Mouse (Mus musculus) ES-Bruce4 (cell line): Measurements from ENCODE around the gene Tdrd12. TPM values are rescaled to one million over a fixed set of nuclear protein-coding genes. Genes with fewer than 3 reads are reported as not detected.
"Not testable (repeated sequence)": the region's sequence is repeated elsewhere in the genome, so short reads cannot be mapped to it uniquely, and the experiment has no call there.

Experiments used
- H3K27ac ChIP-seq: 2 replicates; pipeline ENCODE4 v1.5.1; 2012; ENCODE audit warnings: low read length, inconsistent platforms; ENCODE audit not compliant: insufficient read depth
- H3K27me3 ChIP-seq: 2 replicates; pipeline ENCODE4 v1.6.1; 2012; ENCODE audit warnings: mild to moderate bottlenecking, low read length, inconsistent platforms; ENCODE audit not compliant: control insufficient read depth, poor library complexity, insufficient read depth, severe bottlenecking
- H3K36me3 ChIP-seq: 2 replicates; pipeline ENCODE4 v1.6.1; 2012; ENCODE audit warnings: inconsistent platforms, mild to moderate bottlenecking, low read length, moderate library complexity; ENCODE audit not compliant: control insufficient read depth, poor library complexity, insufficient read depth, severe bottlenecking
- H3K4me1 ChIP-seq: one replicate; pipeline ENCODE4 v1.8.1; 2011; ENCODE audit warnings: low read length; ENCODE audit not compliant: control insufficient read depth, insufficient read depth
- H3K4me3 ChIP-seq: 2 replicates; pipeline ENCODE4 v1.5.1; 2011; ENCODE audit warnings: low read depth, mild to moderate bottlenecking, low read length
- H3K9ac ChIP-seq: 2 replicates; pipeline ENCODE4 v1.6.1; 2012; ENCODE audit warnings: low read depth, mild to moderate bottlenecking, inconsistent platforms; ENCODE audit not compliant: poor library complexity, severe bottlenecking
- H3K9me3 ChIP-seq: replicated peaks from 2 replicates; pipeline ENCODE4 v1.6.1; 2012; ENCODE audit warnings: mild to moderate bottlenecking, low read length, inconsistent platforms; ENCODE audit not compliant: control insufficient read depth, poor library complexity, insufficient read depth, severe bottlenecking
- CTCF ChIP-seq: IDR thresholded peaks from one replicate; pipeline ENCODE4 v1.8.1; 2011; ENCODE audit warnings: low read depth, low read length
- EP300 ChIP-seq: IDR thresholded peaks from 2 replicates; pipeline ENCODE4 v1.6.1; 2011; ENCODE audit warnings: low read depth, low read length; ENCODE audit not compliant: insufficient read depth
- POLR2A ChIP-seq: IDR thresholded peaks from one replicate; pipeline ENCODE4 v1.8.1; 2011; ENCODE audit warnings: low read length; ENCODE audit not compliant: insufficient read depth
- polyA plus RNA-seq: library from polyadenylated mRNA; stranded (reverse); fragments of >200 nt; gene quantifications from 2 replicates; pipeline ENCODE4 v1.2.4, GENCODE M21; 2011; ENCODE audit warnings: low read depth; ENCODE audit not compliant: missing spikeins, insufficient read depth, insufficient read length

The Tdrd12 gene
- polyA plus RNA-seq, 1 experiment = 75.1 TPM

- Histone ChIP-seq H3K4me3 (peak overlapping the region; percentile 71), H3K27me3 (no peaks in the 10 kb centered on the region), H3K9ac (peak overlapping the region; percentile 57), H3K27ac (no peak overlapping the region), H3K4me1 (no peaks in the 10 kb centered on the region), H3K36me3 (no peaks in the 10 kb centered on the region), H3K9me3 (no peaks in the 10 kb centered on the region)
- no peak for TF ChIP-seq CTCF
- no peak for TF ChIP-seq EP300
- no peak for TF ChIP-seq POLR2A
Measured at GRCm38 (mm10) chr7:35584068-35584785, 46.7 kb upstream of the Tdrd12 start.

GRCm38 (mm10) chr7:35583476-35584025, 46.0 kb upstream of the Tdrd12 start:
- Histone ChIP-seq H3K4me1 (no peaks in the 10 kb centered on the region), H3K27ac (no peak overlapping the region), H3K9me3 (no peaks in the 10 kb centered on the region), H3K36me3 (no peaks in the 10 kb centered on the region), H3K27me3 (no peaks in the 10 kb centered on the region), H3K4me3 (no peak overlapping the region), H3K9ac (no peak overlapping the region)
- TF ChIP-seq POLR2A (no peak), EP300 (no peak), CTCF (no peak)

- no peak overlapping the region for H3K27ac ChIP-seq
- H3K9me3 ChIP-seq = no peaks in the 10 kb centered on the region
- TF ChIP-seq EP300 (no peak), CTCF (peak; percentile 66)
- H3K4me1 ChIP-seq = no peaks in the 10 kb centered on the region
- H3K36me3 ChIP-seq = no peaks in the 10 kb centered on the region
- H3K27me3 ChIP-seq = no peaks in the 10 kb centered on the region
- no peak overlapping the region for H3K4me3 ChIP-seq
- no peak overlapping the region for H3K9ac ChIP-seq
Measured at GRCm38 (mm10) chr7:35582719-35583118, 45.2 kb upstream of the Tdrd12 start.

GRCm38 (mm10) chr7:35579849-35580248, 42.3 kb upstream of the Tdrd12 start:
- H3K36me3 ChIP-seq = no peaks in the 10 kb centered on the region
- no peaks in the 10 kb centered on the region for H3K9me3 ChIP-seq
- H3K27ac ChIP-seq = no peak overlapping the region
- TF ChIP-seq POLR2A = no peak
- peak; percentile 88 for TF ChIP-seq CTCF
- no peak for TF ChIP-seq EP300
- no peaks in the 10 kb centered on the region for H3K4me1 ChIP-seq
- H3K9ac ChIP-seq = no peak overlapping the region
- H3K27me3 ChIP-seq = no peaks in the 10 kb centered on the region
- no peak overlapping the region for H3K4me3 ChIP-seq

GRCm38 (mm10) chr7:35570883-35571282, 33.3 kb upstream of the Tdrd12 start:
- not testable (repeated sequence) for H3K36me3 ChIP-seq, H3K27ac ChIP-seq, H3K27me3 ChIP-seq, H3K4me1 ChIP-seq, H3K4me3 ChIP-seq, H3K9ac ChIP-seq
- H3K9me3 ChIP-seq = peaks cover 11% of the 10 kb centered on the region

- H3K9me3 ChIP-seq = peaks cover 11% of the 10 kb centered on the region
- H3K27ac ChIP-seq = not testable (repeated sequence)
Measured at GRCm38 (mm10) chr7:35569724-35570123, 32.2 kb upstream of the Tdrd12 start.

GRCm38 (mm10) chr7:35565965-35566364, 28.4 kb upstream of the Tdrd12 start:
- H3K4me3 ChIP-seq, H3K27me3 ChIP-seq, H3K27ac ChIP-seq, H3K36me3 ChIP-seq, H3K4me1 ChIP-seq, H3K9ac ChIP-seq: not testable (repeated sequence)
- H3K9me3 ChIP-seq = peaks cover 11% of the 10 kb centered on the region

More at GRCm38 (mm10) chr7:35569724-35570123, 32.2 kb upstream of the Tdrd12 start:
- not testable (repeated sequence) for H3K36me3 ChIP-seq, H3K27me3 ChIP-seq, H3K4me3 ChIP-seq, H3K9ac ChIP-seq, H3K4me1 ChIP-seq

- H3K27ac ChIP-seq, H3K4me3 ChIP-seq, H3K4me1 ChIP-seq, H3K9ac ChIP-seq, H3K9me3 ChIP-seq, H3K27me3 ChIP-seq, H3K36me3 ChIP-seq: not testable (repeated sequence)
Measured at GRCm38 (mm10) chr7:35564872-35565271, 27.3 kb upstream of the Tdrd12 start.
